Mouse (Mus musculus) heart, postnatal 36 days (tissue): Measurements from ENCODE around the gene Nfatc4. TPM values are rescaled to one million over a fixed set of nuclear protein-coding genes. Genes with fewer than 3 reads are reported as not detected.

ENCODE experiments used
- DNase-seq, 2 experiments: peaks; one replicate each; pipeline ENCODE4 v3.0.0; 2021 to 2022
- intact Hi-C: fragments of 180-260 bp; cut with DNase I; formaldehyde crosslinking; loops from one replicate; pipeline ENCODE4 v1.15.1; 2025
- total RNA-seq, 2 experiments: library from RNA; stranded (reverse); gene quantifications; 2 replicates each; pipeline ENCODE4 v1.2.3; 2021

The Nfatc4 gene
- total RNA-seq, 2 experiments from 2014 or later, result 5.0 to 5.1 TPM

- intact Hi-C loops, result no loop called here
- DNase-seq, result peak; percentile 0
Measured at GRCm38 (mm10) chr14:55819845-55820405, 3.0 kb upstream of the Nfatc4 start.

GRCm38 (mm10) chr14:55820576-55820975 lies 2.4 kb upstream of the Nfatc4 start:
- intact Hi-C loops, result no loop called here
- DNase-seq, result peak; percentile 0

- peak; percentile 84 for DNase-seq
- intact Hi-C loops, result loop anchor here (1.0 kb wide), 3 partner anchors 41 to 96 kb away; no protein-coding TSS in a partner anchor
Measured at GRCm38 (mm10) chr14:55822435-55822990, 431 bp upstream of the Nfatc4 start.

GRCm38 (mm10) chr14:55824001-55824480 lies 1.1 kb downstream of the Nfatc4 start:
- peak; percentile 41 to 60 for DNase-seq
- intact Hi-C loops, result no loop called here

GRCm38 (mm10) chr14:55824481-55825215 lies 1.7 kb downstream of the Nfatc4 start:
- peak in 1 of 2 experiments; percentile 24 for DNase-seq
- intact Hi-C loops, result no loop called here

- peak; percentile 31 to 45 for DNase-seq
- intact Hi-C loops, result no loop called here
Measured at GRCm38 (mm10) chr14:55825216-55826051, 2.5 kb downstream of the Nfatc4 start.

GRCm38 (mm10) chr14:55826142-55826541 lies 3.2 kb downstream of the Nfatc4 start:
- no peak for DNase-seq
- intact Hi-C loops, result no loop called here

- DNase-seq, result peak; percentile 24 to 43
- intact Hi-C loops, result no loop called here
Measured at GRCm38 (mm10) chr14:55826551-55827340, 3.8 kb downstream of the Nfatc4 start.

GRCm38 (mm10) chr14:55828716-55829263 lies 5.8 kb downstream of the Nfatc4 start:
- intact Hi-C loops, result no loop called here
- DNase-seq, result peak; percentile 41 to 47

- intact Hi-C loops, result no loop called here
- no peak for DNase-seq
Measured at GRCm38 (mm10) chr14:55829854-55830253, 6.9 kb downstream of the Nfatc4 start.

- no peak for DNase-seq
- intact Hi-C loops, result no loop called here
Measured at GRCm38 (mm10) chr14:55830331-55830730, 7.4 kb downstream of the Nfatc4 start.

- DNase-seq, result no peak
Measured at GRCm38 (mm10) chr14:55833126-55833525, 10.2 kb downstream of the Nfatc4 start.

GRCm38 (mm10) chr14:55834808-55835533 lies 12.0 kb downstream of the Nfatc4 start:
- intact Hi-C loops, result no loop called here
- no peak for DNase-seq

More at GRCm38 (mm10) chr14:55833126-55833525, 10.2 kb downstream of the Nfatc4 start:
- intact Hi-C loops, result no loop called here

GRCm38 (mm10) chr14:55838312-55838711 lies 15.4 kb downstream of the Nfatc4 start:
- intact Hi-C loops, result no loop called here
- no peak for DNase-seq

GRCm38 (mm10) chr14:55838740-55839139 lies 15.8 kb downstream of the Nfatc4 start:
- DNase-seq, result no peak
- intact Hi-C loops, result no loop called here

GRCm38 (mm10) chr14:55840853-55841366 lies 18.0 kb downstream of the Nfatc4 start:
- no peak for DNase-seq
- intact Hi-C loops, result no loop called here

GRCm38 (mm10) chr14:55842794-55843193 lies 19.9 kb downstream of the Nfatc4 start:
- intact Hi-C loops, result no loop called here

GRCm38 (mm10) chr14:55845506-55846294 lies 22.8 kb downstream of the Nfatc4 start:
- intact Hi-C loops, result no loop called here

More at GRCm38 (mm10) chr14:55842794-55843193, 19.9 kb downstream of the Nfatc4 start:
- DNase-seq, result peak in 1 of 2 experiments; percentile 43

More at GRCm38 (mm10) chr14:55845506-55846294, 22.8 kb downstream of the Nfatc4 start:
- no peak for DNase-seq
